Mouse (Mus musculus): Measurements from ENCODE around the gene Magea5. TPM values are rescaled to one million over a fixed set of nuclear protein-coding genes. Genes with fewer than 3 reads are reported as not detected.
"Not testable (repeated sequence)": the region's sequence is repeated elsewhere in the genome, so short reads cannot be mapped to it uniquely, and the experiment has no call there.

Magea5 gene
- not detected in 2 replicates for polyA plus RNA-seq (2014; fragmentation: Nextera tagmentation; extraction: Ambion mirVana)

DNA sequence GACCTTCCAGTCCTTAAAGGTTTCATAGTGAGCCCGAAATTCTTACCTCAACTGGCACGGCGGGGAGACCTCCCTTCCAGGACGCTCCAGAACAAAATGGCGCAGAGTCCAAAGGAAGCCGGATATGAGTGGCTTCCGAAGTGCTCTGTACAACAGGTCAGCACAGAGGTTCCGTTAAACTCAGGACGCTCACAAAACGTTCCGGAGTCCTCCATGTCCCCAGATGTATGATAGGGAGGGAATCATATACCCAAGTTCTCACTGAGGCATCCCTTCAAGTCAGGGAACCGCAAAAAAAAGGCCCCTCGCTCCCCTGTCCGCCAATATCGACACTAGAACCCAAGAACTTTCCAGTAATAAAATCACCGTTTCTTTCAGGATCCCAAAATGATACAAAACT lies at the start of gene Magea5:
Gene Magea5 (minus strand): TSS at position 101 of the 400 bp plus-strand sequence.
- not testable (repeated sequence) for H3K27me3 ChIP-seq (ENCODE audit: control insufficient read depth, insufficient read depth, low read length); ATAC-seq (replicated peaks; ENCODE audit: insufficient number of reproducible peaks, low FRiP score, low TSS enrichment, low read depth); H3K4me1 ChIP-seq (ENCODE audit: control insufficient read depth, insufficient read depth, low read length); H3K9me3 ChIP-seq (replicated peaks; ENCODE audit: control insufficient read depth, low read length); H3K36me3 ChIP-seq (replicated peaks; ENCODE audit: control insufficient read depth, insufficient read depth, low read depth, low read length); H3K27ac ChIP-seq (replicated peaks; ENCODE audit: low read depth, low read length); DNase-seq (ENCODE audit: low spot score); H3K4me2 ChIP-seq (ENCODE audit: low read depth, low read length); H3K9ac ChIP-seq (replicated peaks; ENCODE audit: low read length); H3K4me3 ChIP-seq (ENCODE audit: low read depth, low read length)
- 92% methylated on average over 13 of the region's 16 CpGs for WGBS

DNA sequence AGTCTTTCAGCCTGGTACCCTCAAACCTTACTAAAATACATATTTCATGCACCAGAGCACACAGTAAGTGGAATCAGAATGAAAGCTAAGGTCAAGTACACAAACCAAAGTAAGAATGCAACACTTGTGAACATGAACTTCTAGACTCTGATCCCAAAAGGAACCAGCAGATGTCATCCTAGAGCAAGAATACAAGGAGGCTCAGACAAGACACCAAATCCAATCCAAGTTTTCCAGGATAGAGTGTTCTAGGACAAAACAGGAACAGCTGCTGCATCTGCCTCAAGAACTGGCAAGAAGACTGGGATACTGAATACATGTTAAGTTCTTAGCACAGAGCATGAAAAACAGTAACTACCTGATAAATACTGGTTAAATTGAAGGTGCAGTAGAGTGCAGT lies 35.1 kb upstream of the Magea5 start:
- H3K4me1 ChIP-seq (ENCODE audit: control insufficient read depth, insufficient read depth, low read length) = no peaks in the 10 kb centered on the region
- no peaks in the 10 kb centered on the region for H3K27me3 ChIP-seq (ENCODE audit: control insufficient read depth, insufficient read depth, low read length)
- H3K9me3 ChIP-seq (replicated peaks; ENCODE audit: control insufficient read depth, low read length) = no peaks in the 10 kb centered on the region
- H3K36me3 ChIP-seq (replicated peaks; ENCODE audit: control insufficient read depth, insufficient read depth, low read depth, low read length) = no peaks in the 10 kb centered on the region
- H3K9ac ChIP-seq (replicated peaks; ENCODE audit: low read length) = no peak overlapping the region
- H3K4me3 ChIP-seq (ENCODE audit: low read depth, low read length) = no peak overlapping the region
- no peak overlapping the region for H3K27ac ChIP-seq (replicated peaks; ENCODE audit: low read depth, low read length)
- no peak overlapping the region for H3K4me2 ChIP-seq (ENCODE audit: low read depth, low read length)
- DNase-seq (ENCODE audit: low spot score) (peak; percentile 8), ATAC-seq (replicated peaks; ENCODE audit: insufficient number of reproducible peaks, low FRiP score, low TSS enrichment, low read depth) (no peak)

DNA sequence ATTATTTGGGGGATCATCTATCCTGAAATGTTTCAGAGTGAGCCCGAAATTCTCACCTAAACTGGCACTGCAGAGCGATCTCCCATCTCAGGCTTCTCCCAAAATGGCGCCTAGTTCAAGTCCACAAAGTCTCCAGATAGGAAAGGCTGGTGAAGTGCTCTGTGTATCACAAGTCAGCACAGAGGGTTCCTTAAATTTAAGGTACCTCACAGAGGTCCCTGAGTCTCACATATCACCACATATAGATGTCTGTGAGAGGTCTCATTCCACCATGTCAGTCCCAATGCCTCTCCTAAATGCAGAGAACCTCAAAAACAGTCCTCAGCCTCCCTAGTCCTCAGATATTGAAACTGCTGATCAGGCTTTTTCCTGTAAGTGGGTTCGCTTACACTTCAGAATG lies 30.6 kb upstream of the Magea5 start, which contains the start of gene Magea2:
Gene Magea2 (minus strand): TSS at position 101 of the 400 bp plus-strand sequence.
- 86% methylated on average over 3 of the region's 4 CpGs for WGBS
- H3K9me3 ChIP-seq (replicated peaks; ENCODE audit: control insufficient read depth, low read length) = not testable (repeated sequence)

DNA sequence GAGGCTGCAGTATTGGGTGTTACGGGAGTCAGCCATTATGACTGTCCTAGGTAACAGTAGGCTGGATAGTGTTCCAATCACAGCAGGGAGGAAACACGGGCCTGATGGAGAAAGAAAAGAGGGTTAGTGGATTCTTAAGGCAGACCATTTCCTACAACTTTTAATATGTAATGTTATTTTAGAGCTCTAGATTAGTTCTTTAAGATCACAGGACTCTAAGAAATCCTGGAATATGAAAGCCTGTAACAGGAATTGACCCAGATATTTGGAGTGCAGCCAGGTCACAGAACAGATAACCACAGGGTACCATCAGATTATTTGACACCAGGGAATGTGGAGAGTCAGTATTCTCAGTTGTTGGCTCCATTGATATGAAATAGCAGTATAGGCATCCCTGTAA lies 26.7 kb upstream of the Magea5 start, which contains the start of gene Magea1:
Gene Magea1 (minus strand): TSS at position 101 of the 400 bp plus-strand sequence.
- not testable (repeated sequence) for DNase-seq (ENCODE audit: low spot score); H3K4me3 ChIP-seq (ENCODE audit: low read depth, low read length); H3K27me3 ChIP-seq (ENCODE audit: control insufficient read depth, insufficient read depth, low read length); H3K9me3 ChIP-seq (replicated peaks; ENCODE audit: control insufficient read depth, low read length); H3K36me3 ChIP-seq (replicated peaks; ENCODE audit: control insufficient read depth, insufficient read depth, low read depth, low read length); ATAC-seq (replicated peaks; ENCODE audit: insufficient number of reproducible peaks, low FRiP score, low TSS enrichment, low read depth); H3K4me1 ChIP-seq (ENCODE audit: control insufficient read depth, insufficient read depth, low read length); H3K27ac ChIP-seq (replicated peaks; ENCODE audit: low read depth, low read length); H3K4me2 ChIP-seq (ENCODE audit: low read depth, low read length); H3K9ac ChIP-seq (replicated peaks; ENCODE audit: low read length)
- WGBS = 100% methylated on average over 1 of the region's 2 CpGs

More for the DNA sequence above, 30.6 kb upstream of the Magea5 start, which contains the start of gene Magea2:
- H3K27me3 ChIP-seq (ENCODE audit: control insufficient read depth, insufficient read depth, low read length); DNase-seq (ENCODE audit: low spot score); H3K9ac ChIP-seq (replicated peaks; ENCODE audit: low read length); H3K4me1 ChIP-seq (ENCODE audit: control insufficient read depth, insufficient read depth, low read length); H3K36me3 ChIP-seq (replicated peaks; ENCODE audit: control insufficient read depth, insufficient read depth, low read depth, low read length); H3K4me3 ChIP-seq (ENCODE audit: low read depth, low read length); H3K27ac ChIP-seq (replicated peaks; ENCODE audit: low read depth, low read length); ATAC-seq (replicated peaks; ENCODE audit: insufficient number of reproducible peaks, low FRiP score, low TSS enrichment, low read depth); H3K4me2 ChIP-seq (ENCODE audit: low read depth, low read length): not testable (repeated sequence)

Other genes starting within 250 kb of the Magea5 start
- gene Cldn34b1, start 172.9 kb downstream of the Magea5 start, polyA plus RNA-seq (2014; fragmentation: Nextera tagmentation; extraction: Ambion mirVana) = not detected in 2 replicates
- not detected in 2 replicates for gene Magea6, start 127.2 kb downstream of the Magea5 start, polyA plus RNA-seq (2014; fragmentation: Nextera tagmentation; extraction: Ambion mirVana)
- gene Magea3, start 113.6 kb downstream of the Magea5 start, polyA plus RNA-seq (2014; fragmentation: Nextera tagmentation; extraction: Ambion mirVana) = not detected in 2 replicates
- gene Magea8, start 67.3 kb downstream of the Magea5 start, polyA plus RNA-seq (2014; fragmentation: Nextera tagmentation; extraction: Ambion mirVana) = not detected in 2 replicates
- not detected in 2 replicates for gene Magea1, start 26.6 kb upstream of the Magea5 start, polyA plus RNA-seq (2014; fragmentation: Nextera tagmentation; extraction: Ambion mirVana)
- 0.21 TPM in 1 of 2 replicates, not detected in the other for gene Magea2, start 30.5 kb upstream of the Magea5 start, polyA plus RNA-seq (2014; fragmentation: Nextera tagmentation; extraction: Ambion mirVana)
- gene Cldn34b2, start 65.3 kb upstream of the Magea5 start, polyA plus RNA-seq (2014; fragmentation: Nextera tagmentation; extraction: Ambion mirVana) = not detected in 2 replicates
- 107 and 112 TPM in 2 replicates for gene Sat1, start 153.3 kb upstream of the Magea5 start, polyA plus RNA-seq (2014; fragmentation: Nextera tagmentation; extraction: Ambion mirVana)
- 28.1 and 30.8 TPM in 2 replicates for gene Acot9, start 199.3 kb upstream of the Magea5 start, polyA plus RNA-seq (2014; fragmentation: Nextera tagmentation; extraction: Ambion mirVana)